Mouse (Mus musculus) midbrain, embryonic 15.5 days (tissue): ENCODE results near the gene Cacna2d3. TPM values are rescaled to one million over a fixed set of nuclear protein-coding genes. Genes with fewer than 3 reads are reported as not detected.

Experiments
- ATAC-seq: fragments of 200-750 bp; cut with Nextera tagmentation; replicated peaks from 2 replicates; pipeline ENCODE4 v1.8.0; 2017; ENCODE audit warnings: moderate TSS enrichment
- H3K27ac ChIP-seq: fragments of 300-500 bp; sonication (generic); 2 replicates; pipeline ENCODE4 v1.5.1; 2015; ENCODE audit warnings: mild to moderate bottlenecking, inconsistent platforms
- H3K27me3 ChIP-seq: fragments of 300-500 bp; sonication (generic); replicated peaks from 2 replicates; pipeline ENCODE4 v1.6.1; 2015; ENCODE audit warnings: inconsistent platforms
- H3K36me3 ChIP-seq: fragments of 300-500 bp; sonication (generic); replicated peaks from 2 replicates; pipeline ENCODE4 v1.6.1; 2015; ENCODE audit warnings: inconsistent platforms
- H3K4me1 ChIP-seq: fragments of 300-500 bp; sonication (generic); 2 replicates; pipeline ENCODE4 v1.6.1; 2015; ENCODE audit warnings: inconsistent platforms
- H3K4me2 ChIP-seq: fragments of 300-500 bp; sonication (generic); 2 replicates; pipeline ENCODE4 v1.6.1; 2015; ENCODE audit warnings: inconsistent platforms, mild to moderate bottlenecking, moderate library complexity
- H3K4me3 ChIP-seq: fragments of 300-500 bp; sonication (generic); 2 replicates; pipeline ENCODE4 v1.5.1; 2015; ENCODE audit warnings: mild to moderate bottlenecking, inconsistent platforms
- H3K9ac ChIP-seq: fragments of 300-500 bp; sonication (generic); 2 replicates; pipeline ENCODE4 v1.6.1; 2015; ENCODE audit warnings: mild to moderate bottlenecking, inconsistent platforms
- H3K9me3 ChIP-seq: fragments of 300-500 bp; sonication (generic); 2 replicates; pipeline ENCODE4 v1.6.1; 2016; ENCODE audit warnings: inconsistent platforms
- WGBS: fragments of 180-500 bp; shearing (Covaris S2); methylation state at CpG from one replicate; pipeline ENCODE4 v1.1.7; 2015; ENCODE audit warnings: mixed read lengths; 5-methylcytosine and 5-hydroxymethylcytosine counted together
- polyA plus RNA-seq: library from polyadenylated mRNA; unstranded; fragments of >200 nt; fragmentation: Nextera tagmentation; extraction: Ambion mirVana; gene quantifications from 2 replicates; pipeline ENCODE4 v1.2.1, GENCODE M21; 2015

Gene Cacna2d3
- polyA plus RNA-seq, 1 experiment from 2014 or later = 41.9 TPM

DNA sequence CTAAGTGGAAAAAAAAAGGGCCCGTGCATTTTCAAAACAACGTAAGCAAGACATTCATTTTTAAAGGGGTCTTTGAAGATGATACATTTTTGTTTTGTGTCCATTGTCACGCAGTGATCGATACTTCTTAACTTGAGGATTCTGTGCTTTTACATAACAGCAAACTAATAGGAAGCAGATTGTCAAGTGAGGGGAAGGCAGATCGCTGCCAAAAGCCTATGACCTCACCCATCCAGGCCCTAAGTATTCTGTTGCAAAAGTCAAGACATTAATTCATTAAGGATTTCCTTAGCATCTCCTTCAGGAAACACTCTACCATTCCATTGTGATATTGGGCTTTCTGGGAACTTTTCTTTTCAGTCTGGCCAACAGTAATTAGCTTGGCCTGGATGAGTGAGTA lies 564.6 kb downstream of the Cacna2d3 start:
- H3K27me3 ChIP-seq = no peaks in the 10 kb centered on the region
- H3K27ac ChIP-seq = no peak overlapping the region
- H3K9me3 ChIP-seq = no peaks in the 10 kb centered on the region
- no peak overlapping the region for H3K4me2 ChIP-seq
- no peak for ATAC-seq
- no peak overlapping the region for H3K9ac ChIP-seq
- 89% methylated on average over 5 of the region's 5 CpGs for WGBS
- no peak overlapping the region for H3K4me3 ChIP-seq
- no peaks in the 10 kb centered on the region for H3K4me1 ChIP-seq
- H3K36me3 ChIP-seq = no peaks in the 10 kb centered on the region

DNA sequence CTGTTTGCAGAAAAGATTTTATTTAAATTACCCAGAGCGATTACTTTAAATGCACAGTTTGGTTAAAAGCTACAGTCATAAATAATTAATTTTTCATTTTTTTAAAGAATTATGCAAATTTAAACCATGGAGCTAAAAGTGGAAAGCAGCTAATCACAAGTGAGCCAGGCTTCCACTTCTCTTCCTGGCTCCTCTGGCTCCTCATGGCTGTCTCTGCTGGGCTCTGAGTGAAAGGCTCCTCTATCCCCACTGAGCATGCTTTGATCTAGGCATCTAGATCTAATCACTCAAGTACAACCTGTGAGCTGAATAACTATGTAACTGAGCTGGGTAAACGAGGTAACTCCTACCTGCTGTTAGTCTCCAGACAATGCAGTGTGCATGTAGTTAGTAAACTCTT lies 577.5 kb downstream of the Cacna2d3 start:
- Histone ChIP-seq H3K27me3 (no peaks in the 10 kb centered on the region), H3K9ac (no peak overlapping the region), H3K9me3 (no peaks in the 10 kb centered on the region), H3K36me3 (no peaks in the 10 kb centered on the region), H3K4me1 (peaks cover 3% of the 10 kb centered on the region; the same call in 1 of the 2 replicates), H3K4me3 (no peak overlapping the region), H3K27ac (no peak overlapping the region), H3K4me2 (no peak overlapping the region)
- WGBS = 43% methylated on average over 2 of the region's 2 CpGs
- 0 out of 2 replicates have a peak, but pooled peaks have one; percentile 50 for ATAC-seq

DNA sequence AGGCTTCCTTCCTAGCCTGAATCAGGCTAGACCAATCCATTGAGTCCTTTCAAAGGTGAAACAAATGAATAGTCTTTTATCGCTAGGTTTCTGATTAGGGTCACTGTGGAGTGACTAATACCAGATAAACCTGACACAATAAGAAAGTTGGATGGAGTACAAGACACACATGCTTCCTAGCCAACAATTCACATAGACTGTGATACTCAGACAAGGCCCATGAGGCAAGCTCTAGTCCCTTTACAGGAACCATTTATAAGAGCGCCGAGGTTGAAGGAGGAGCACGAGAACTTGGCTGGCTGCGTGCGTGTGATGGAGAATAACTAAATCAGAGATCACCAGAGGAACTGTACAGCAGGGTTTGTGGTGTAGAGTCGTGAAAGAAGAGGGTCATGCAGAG lies 584.0 kb downstream of the Cacna2d3 start:
- Histone ChIP-seq H3K9ac (no peak overlapping the region), H3K4me2 (no peak overlapping the region), H3K4me3 (no peak overlapping the region), H3K4me1 (no peaks in the 10 kb centered on the region), H3K36me3 (no peaks in the 10 kb centered on the region), H3K27ac (no peak overlapping the region), H3K9me3 (no peaks in the 10 kb centered on the region), H3K27me3 (no peaks in the 10 kb centered on the region)
- ATAC-seq = no peak
- 84% methylated on average over 7 of the region's 7 CpGs for WGBS

DNA sequence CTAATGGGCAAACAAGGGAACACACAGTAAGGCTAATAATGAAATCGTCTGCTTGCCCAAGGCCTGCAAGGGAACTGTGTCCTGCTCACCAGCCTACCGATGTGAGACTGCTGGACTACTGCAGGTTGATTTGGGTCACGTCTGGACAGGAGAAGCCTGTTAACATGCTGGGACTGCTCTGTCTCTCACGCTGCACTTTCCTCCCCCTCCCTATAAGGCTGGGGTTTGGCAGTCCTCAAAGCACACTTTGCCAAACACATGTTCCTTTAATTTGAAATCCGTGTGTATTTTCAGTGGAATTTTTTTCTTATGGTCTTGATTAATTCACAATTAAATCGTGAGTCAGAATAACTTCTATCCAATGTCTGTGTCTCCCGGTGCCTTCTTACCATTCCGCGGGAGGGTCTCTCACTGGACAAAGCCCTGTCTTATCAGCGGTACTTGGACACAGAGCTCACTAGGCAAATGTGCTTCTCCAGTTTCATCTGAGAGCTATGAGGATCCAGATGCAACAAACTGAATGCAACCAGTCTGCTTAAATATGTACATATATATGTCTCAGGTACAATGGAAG lies 584.6 kb downstream of the Cacna2d3 start:
- Histone ChIP-seq H3K36me3 (no peaks in the 10 kb centered on the region), H3K9ac (no peak overlapping the region), H3K4me1 (no peaks in the 10 kb centered on the region), H3K4me2 (no peak overlapping the region), H3K9me3 (no peaks in the 10 kb centered on the region), H3K27ac (no peak overlapping the region), H3K4me3 (no peak overlapping the region), H3K27me3 (no peaks in the 10 kb centered on the region)
- ATAC-seq = no peak
- 78% methylated on average over 10 of the region's 10 CpGs for WGBS

DNA sequence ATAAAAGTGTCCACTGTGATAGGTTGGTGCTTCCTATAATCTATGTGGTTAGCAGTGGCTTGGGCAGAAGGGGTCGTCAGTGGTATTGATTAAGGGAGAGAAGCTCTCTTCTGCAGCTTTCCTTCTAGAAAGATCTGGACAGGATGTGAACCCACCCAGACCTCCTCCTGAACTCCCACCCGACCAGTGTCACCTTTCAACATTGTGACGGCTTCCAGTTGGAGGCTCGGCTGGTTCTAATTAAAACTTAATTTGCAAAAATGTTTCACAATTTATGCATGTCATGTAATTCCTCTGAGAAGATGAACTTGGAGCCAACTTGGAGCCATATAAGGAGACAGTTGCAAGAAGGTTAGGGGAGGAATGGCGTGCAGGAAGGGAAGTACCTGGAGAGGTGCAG lies 586.8 kb downstream of the Cacna2d3 start:
- H3K4me2 ChIP-seq = no peak overlapping the region
- no peak for ATAC-seq
- H3K4me1 ChIP-seq = no peaks in the 10 kb centered on the region
- no peak overlapping the region for H3K9ac ChIP-seq
- no peaks in the 10 kb centered on the region for H3K27me3 ChIP-seq
- 84% methylated on average over 5 of the region's 5 CpGs for WGBS
- no peak overlapping the region for H3K4me3 ChIP-seq
- H3K9me3 ChIP-seq = no peaks in the 10 kb centered on the region
- H3K27ac ChIP-seq = no peak overlapping the region
- no peaks in the 10 kb centered on the region for H3K36me3 ChIP-seq

DNA sequence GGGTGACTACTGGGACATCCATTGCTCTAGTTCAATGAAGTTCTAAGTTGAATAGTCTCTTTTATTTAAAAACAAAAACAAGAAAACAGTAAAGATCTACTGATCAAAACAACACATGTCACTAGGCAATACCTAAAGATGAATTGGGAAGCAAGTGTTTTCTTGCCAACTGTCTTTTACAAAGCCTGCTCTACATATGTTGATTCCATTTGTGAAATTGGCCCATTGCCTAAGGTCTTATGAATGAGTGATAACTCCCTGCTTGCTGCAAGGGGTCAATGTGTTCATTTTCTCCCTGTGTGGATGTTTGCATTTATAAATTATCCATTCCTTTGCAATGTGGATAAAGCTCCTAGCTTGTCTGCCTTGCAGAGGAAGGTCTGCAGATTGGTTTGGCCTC lies 591.2 kb downstream of the Cacna2d3 start:
- Histone ChIP-seq H3K27me3 (no peaks in the 10 kb centered on the region), H3K36me3 (no peaks in the 10 kb centered on the region), H3K9me3 (no peaks in the 10 kb centered on the region), H3K9ac (no peak overlapping the region), H3K27ac (no peak overlapping the region), H3K4me1 (no peaks in the 10 kb centered on the region), H3K4me3 (no peak overlapping the region), H3K4me2 (no peak overlapping the region)
- no peak for ATAC-seq

DNA sequence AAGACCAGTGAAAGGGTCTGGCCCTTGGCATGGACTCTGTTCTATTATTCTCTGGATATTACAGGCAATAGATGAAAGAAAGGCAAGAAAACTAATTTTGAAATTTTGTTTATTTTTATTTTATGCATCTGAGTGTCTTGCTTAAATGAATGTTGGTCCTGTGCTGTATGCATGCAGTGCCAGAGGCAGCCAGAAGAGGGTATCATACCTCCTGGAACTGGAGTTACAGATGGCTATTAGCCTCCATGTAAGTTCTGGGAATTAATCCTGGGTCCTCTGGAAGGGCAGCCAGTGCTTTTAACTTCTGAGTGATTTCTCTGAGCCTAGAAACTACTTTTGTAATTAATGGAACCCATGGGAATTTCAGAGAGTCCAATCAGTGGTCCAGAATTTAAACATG lies 597.8 kb downstream of the Cacna2d3 start:
- Histone ChIP-seq H3K4me2 (no peak overlapping the region), H3K36me3 (no peaks in the 10 kb centered on the region), H3K4me3 (no peak overlapping the region), H3K4me1 (no peaks in the 10 kb centered on the region), H3K27me3 (no peaks in the 10 kb centered on the region), H3K9ac (no peak overlapping the region), H3K27ac (no peak overlapping the region), H3K9me3 (no peaks in the 10 kb centered on the region)
- ATAC-seq = no peak

DNA sequence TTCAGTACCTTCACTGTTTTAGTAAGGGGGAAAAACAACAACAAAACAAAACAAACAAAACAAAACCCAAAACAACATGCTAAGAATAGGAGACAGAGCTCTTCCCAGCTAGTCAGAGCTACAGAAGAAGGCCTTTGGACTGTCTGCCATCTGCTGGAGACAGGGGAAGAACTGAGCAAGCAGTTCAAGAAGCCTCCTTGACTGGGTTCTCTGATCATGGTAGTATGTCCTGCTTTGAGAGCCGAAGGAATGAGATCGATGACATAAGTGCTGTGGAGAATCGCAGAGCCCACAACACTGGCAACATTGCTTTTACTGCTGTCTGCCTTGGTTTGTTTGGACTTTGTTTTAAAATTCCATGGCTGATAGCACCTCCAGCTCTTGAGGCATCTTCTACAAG lies 598.9 kb downstream of the Cacna2d3 start:
- Histone ChIP-seq H3K4me1 (no peaks in the 10 kb centered on the region), H3K4me2 (no peak overlapping the region), H3K27ac (no peak overlapping the region), H3K36me3 (no peaks in the 10 kb centered on the region), H3K9ac (no peak overlapping the region), H3K27me3 (no peaks in the 10 kb centered on the region), H3K9me3 (no peaks in the 10 kb centered on the region), H3K4me3 (no peak overlapping the region)
- ATAC-seq = no peak
- 97% methylated on average over 3 of the region's 3 CpGs for WGBS

DNA sequence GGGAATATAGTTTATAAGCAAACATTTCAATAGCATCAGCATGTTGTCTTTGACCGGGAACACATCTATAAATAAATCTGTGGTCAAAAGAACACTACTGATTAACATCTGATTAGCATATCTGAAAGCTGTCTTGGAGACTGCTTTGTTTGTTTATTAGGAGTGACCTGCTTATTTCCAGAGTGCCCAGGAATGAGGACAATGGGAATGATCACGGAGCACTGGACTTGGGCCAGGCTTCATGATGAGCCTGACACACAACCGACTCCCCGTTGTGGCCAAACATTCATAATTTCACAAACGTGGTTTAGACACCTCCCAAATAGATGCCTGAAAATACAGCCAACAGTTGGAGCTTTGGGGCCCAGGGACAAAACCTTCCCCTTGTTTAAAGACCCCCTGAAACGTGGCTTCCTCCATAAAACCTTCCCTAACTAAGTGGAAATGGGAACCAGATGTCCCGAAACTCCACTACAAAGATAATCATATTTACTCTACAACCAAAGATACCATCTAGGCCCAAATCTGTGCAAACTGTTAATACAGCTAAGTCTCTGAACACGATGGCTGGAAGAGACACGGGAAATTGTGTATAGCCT lies 607.7 kb downstream of the Cacna2d3 start:
- Histone ChIP-seq H3K27ac (no peak overlapping the region), H3K36me3 (no peaks in the 10 kb centered on the region), H3K4me3 (no peak overlapping the region), H3K9ac (no peak overlapping the region), H3K4me1 (peaks cover 13% of the 10 kb centered on the region; the same call in 1 of the 2 replicates), H3K9me3 (0 out of 2 replicates have a peak, but pooled peaks cover 5% of the 10 kb centered on the region), H3K27me3 (no peaks in the 10 kb centered on the region), H3K4me2 (no peak overlapping the region)
- ATAC-seq = no peak
- WGBS = 36% methylated on average over 9 of the region's 9 CpGs

DNA sequence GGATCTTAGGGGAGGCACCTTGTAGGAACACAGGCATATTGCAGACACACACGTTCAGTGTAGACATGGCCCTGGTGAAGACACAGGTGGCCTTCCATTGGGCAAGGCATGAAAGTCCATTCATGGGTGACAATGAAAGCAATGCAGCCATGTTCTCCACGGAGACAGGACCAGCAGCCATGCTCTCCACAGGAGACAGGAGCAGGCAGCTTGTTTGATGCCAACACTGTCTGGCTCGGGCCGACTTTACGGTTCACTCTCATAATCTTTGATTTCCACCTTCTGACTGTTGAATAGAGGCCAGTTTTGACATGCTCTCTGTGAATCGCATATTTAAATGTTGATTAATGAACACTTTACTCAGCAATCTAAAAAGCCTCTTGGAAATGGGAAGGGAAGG lies 610.0 kb downstream of the Cacna2d3 start:
- no peak overlapping the region for H3K4me3 ChIP-seq
- no peaks in the 10 kb centered on the region for H3K27me3 ChIP-seq
- ATAC-seq = no peak
- no peak overlapping the region for H3K27ac ChIP-seq
- no peak overlapping the region for H3K4me2 ChIP-seq
- WGBS = 82% methylated on average over 6 of the region's 6 CpGs
- 0 out of 2 replicates have a peak, but pooled peaks cover 5% of the 10 kb centered on the region for H3K9me3 ChIP-seq
- no peak overlapping the region for H3K9ac ChIP-seq
- peaks cover 13% of the 10 kb centered on the region; the same call in 1 of the 2 replicates for H3K4me1 ChIP-seq
- no peaks in the 10 kb centered on the region for H3K36me3 ChIP-seq

DNA sequence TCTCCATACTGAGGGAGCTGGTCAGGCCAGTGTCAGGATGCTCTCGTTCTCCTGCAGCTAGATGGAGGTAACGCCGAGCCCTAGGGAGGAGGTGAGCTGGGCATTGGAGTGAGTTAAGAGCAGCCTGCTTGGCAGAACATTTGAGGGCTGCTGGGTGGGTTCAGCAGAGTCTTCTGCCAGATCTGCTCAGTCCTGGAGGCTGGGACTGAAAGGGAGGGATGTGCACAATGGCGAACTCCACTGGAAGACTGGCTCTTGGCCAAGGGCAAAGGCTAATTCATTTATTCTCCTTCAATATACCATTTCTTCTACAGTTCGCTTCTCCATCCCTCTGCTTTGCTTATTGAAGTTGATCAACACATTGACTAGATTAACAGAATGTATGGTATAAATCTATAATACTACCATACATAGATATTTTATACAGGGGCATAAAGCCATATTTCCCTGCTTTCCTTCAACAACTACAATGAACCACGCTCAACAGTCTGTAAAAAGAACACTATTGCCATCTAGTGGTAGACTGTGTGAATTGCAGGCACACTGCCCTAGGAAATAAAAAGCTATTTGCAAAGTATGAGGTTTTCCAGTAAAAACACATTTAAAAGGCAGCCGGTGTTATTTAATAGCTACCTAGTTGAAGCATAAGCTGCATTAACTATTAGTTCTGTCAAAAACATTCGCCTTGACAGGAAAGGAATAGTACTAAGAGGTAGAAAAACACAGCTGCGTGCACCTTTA lies 611.1 kb downstream of the Cacna2d3 start:
- H3K9me3 ChIP-seq = 0 out of 2 replicates have a peak, but pooled peaks cover 5% of the 10 kb centered on the region
- WGBS = 78% methylated on average over 9 of the region's 9 CpGs
- no peaks in the 10 kb centered on the region for H3K36me3 ChIP-seq
- H3K9ac ChIP-seq = no peak overlapping the region
- ATAC-seq = no peak
- peaks cover 16% of the 10 kb centered on the region for H3K4me1 ChIP-seq
- H3K27ac ChIP-seq = no peak overlapping the region
- H3K4me2 ChIP-seq = no peak overlapping the region
- H3K4me3 ChIP-seq = no peak overlapping the region
- no peaks in the 10 kb centered on the region for H3K27me3 ChIP-seq

DNA sequence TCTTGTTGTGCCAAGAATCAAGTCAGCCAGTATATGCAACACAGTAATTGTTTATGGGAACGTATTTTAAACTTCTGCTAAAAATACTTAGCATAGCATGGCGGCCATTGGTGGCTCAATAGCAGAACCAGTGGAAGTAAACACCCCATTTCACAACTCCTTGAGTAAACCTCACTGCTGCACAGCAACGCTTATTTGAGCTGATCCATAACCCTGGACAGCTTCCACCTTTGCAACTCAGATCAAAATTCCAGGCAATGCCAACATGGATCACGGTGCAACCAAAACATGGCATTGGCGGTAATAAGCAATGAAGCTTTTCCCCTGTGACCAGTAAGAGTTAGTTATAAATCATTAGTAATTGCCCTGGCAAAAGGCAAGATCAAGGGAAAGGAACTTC lies 614.2 kb downstream of the Cacna2d3 start:
- peaks cover 12% of the 10 kb centered on the region; the same call in 1 of the 2 replicates for H3K4me1 ChIP-seq
- no peak overlapping the region for H3K4me3 ChIP-seq
- no peaks in the 10 kb centered on the region for H3K36me3 ChIP-seq
- H3K27ac ChIP-seq = no peak overlapping the region
- ATAC-seq = no peak
- no peak overlapping the region for H3K9ac ChIP-seq
- H3K27me3 ChIP-seq = no peaks in the 10 kb centered on the region
- H3K4me2 ChIP-seq = no peak overlapping the region
- H3K9me3 ChIP-seq = 0 out of 2 replicates have a peak, but pooled peaks cover 5% of the 10 kb centered on the region
- 94% methylated on average over 5 of the region's 5 CpGs for WGBS

DNA sequence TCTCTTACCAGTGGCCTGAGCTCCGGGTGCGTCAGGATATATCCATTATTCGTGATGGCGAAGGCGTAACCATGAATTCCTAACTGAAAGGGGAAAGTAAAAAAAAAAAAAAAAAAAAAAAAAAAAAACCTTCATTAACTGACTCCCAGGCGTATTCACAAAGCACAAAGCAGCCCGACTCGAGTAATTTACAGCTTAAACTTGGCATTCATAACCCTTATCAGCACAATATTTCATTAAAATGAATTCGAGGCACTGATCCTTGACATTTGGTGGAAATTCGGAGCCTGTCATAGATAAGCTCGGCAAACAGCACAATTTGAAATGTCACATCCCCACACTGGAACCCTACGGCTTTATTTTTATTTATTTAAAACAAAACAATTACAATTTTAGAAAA lies 623.9 kb downstream of the Cacna2d3 start:
- Histone ChIP-seq H3K27me3 (no peaks in the 10 kb centered on the region), H3K4me2 (no peak overlapping the region), H3K36me3 (no peaks in the 10 kb centered on the region), H3K9me3 (no peaks in the 10 kb centered on the region), H3K4me3 (no peak overlapping the region), H3K4me1 (peaks cover 4% of the 10 kb centered on the region; the same call in 1 of the 2 replicates), H3K9ac (no peak overlapping the region), H3K27ac (peak overlapping the region; percentile 62)
- 60% methylated on average over 12 of the region's 12 CpGs for WGBS
- no peak for ATAC-seq
